Mouse (Mus musculus): ENCODE data around the gene Vmn1r32. TPM values are rescaled to one million over a fixed set of nuclear protein-coding genes. Genes with fewer than 3 reads are reported as not detected.

Gene Vmn1r32
- total RNA-seq (2023), result not detected in 4 replicates

GRCm38 (mm10) chr6:66559996-66560395 lies at the start of gene Vmn1r32:
TSS of gene Vmn1r32 (minus strand) at chr6:66560096.

DNA sequence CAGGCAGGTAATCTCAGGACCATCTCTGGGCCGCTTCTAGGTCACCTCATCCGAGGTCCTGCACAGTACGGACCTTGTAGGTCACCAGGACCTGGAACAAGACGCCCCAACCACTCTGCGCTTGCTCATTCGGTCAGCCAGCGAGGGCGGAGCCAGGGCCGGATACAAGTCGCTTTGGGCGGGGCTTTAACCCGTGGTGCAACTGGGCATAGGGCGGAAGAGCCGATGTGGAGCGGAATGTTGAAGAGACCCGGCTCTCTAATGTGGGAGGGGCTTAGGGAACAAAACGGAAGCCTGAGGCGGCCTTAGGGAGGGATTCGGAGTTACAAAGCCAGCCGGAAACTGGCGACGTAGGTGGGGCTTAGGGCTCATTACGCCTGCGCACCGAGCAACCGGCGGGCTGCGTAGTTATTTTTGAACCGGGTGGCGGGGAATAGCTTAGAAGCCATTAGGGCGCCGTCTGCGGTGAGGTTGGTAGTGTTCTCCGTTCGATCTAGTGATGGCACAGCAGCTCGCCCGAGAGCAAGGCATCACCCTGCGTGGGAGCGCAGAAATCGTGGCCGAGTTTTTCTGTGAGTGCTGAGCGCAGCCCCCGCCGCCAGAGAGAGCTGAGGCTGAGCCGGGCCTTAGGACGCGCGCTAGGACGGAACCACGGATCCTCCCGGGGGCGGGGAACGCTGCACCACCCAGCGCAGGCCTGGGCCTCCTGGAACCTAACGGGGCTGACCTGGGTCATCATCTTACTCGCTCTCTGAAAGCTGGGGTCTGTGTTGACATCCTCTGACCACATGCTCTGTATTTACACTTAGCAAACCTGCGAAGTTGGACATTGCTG lies 24.7 kb downstream of the Vmn1r32 start, which contains the start of gene Mad2l1:
Mad2l1 (plus strand) TSS at position 363 of the 835 bp plus-strand sequence.

Other genes with a start within 250 kb of the Vmn1r32 start
- gene Mad2l1, start 24.7 kb downstream of the Vmn1r32 start, total RNA-seq (2023), result 14.6 to 16.6 TPM (median 15.7 TPM) in 4 replicates
- not detected in 4 replicates for gene Vmn1r33, start 58.2 kb upstream of the Vmn1r32 start, total RNA-seq (2023)
- not detected in 4 replicates for gene Vmn1r34, start 83.8 kb upstream of the Vmn1r32 start, total RNA-seq (2023)
- not detected in 4 replicates for gene Vmn1r35, start 125.8 kb upstream of the Vmn1r32 start, total RNA-seq (2023)
- not detected in 4 replicates for gene Vmn1r36, start 159.1 kb upstream of the Vmn1r32 start, total RNA-seq (2023)
- gene Vmn1r37, start 169.3 kb upstream of the Vmn1r32 start, total RNA-seq (2023), result not detected in 4 replicates
- gene Vmn1r38, start 222.5 kb upstream of the Vmn1r32 start, total RNA-seq (2023), result not detected in 4 replicates